Mouse (Mus musculus) heart, postnatal 0 days (tissue): ENCODE data around the gene Epha3. TPM values are rescaled to one million over a fixed set of nuclear protein-coding genes. Genes with fewer than 3 reads are reported as not detected.

ENCODE experiments used
- ATAC-seq: fragments of 200-750 bp; cut with Nextera tagmentation; 2 replicates; pipeline ENCODE4 v1.8.0; 2017; ENCODE audit warnings: low read depth, moderate number of reproducible peaks, moderate library complexity; ENCODE audit not compliant: insufficient read depth
- DNase-seq: peaks from one replicate; pipeline ENCODE4 v3.0.0-alpha.2; 2016; ENCODE audit warnings: low spot score
- H3K27ac ChIP-seq: fragments of 300-500 bp; sonication (generic); 2 replicates; pipeline ENCODE4 v1.5.1; 2014; ENCODE audit warnings: low read depth, mild to moderate bottlenecking
- H3K27me3 ChIP-seq: fragments of 300-500 bp; sonication (generic); 2 replicates; pipeline ENCODE4 v1.6.1; 2014; ENCODE audit warnings: low read length, mixed read lengths; ENCODE audit not compliant: control insufficient read depth, insufficient read depth
- H3K36me3 ChIP-seq: fragments of 300-500 bp; sonication (generic); replicated peaks from 2 replicates; pipeline ENCODE4 v1.6.1; 2014; ENCODE audit warnings: low read length, mixed read lengths; ENCODE audit not compliant: control insufficient read depth, insufficient read depth
- H3K4me1 ChIP-seq: fragments of 300-500 bp; sonication (generic); 2 replicates; pipeline ENCODE4 v1.6.1; 2014; ENCODE audit warnings: antibody characterized with exemption; ENCODE audit not compliant: control insufficient read depth, insufficient read depth
- H3K4me2 ChIP-seq: fragments of 300-500 bp; sonication (generic); 2 replicates; pipeline ENCODE4 v1.6.1; 2014; ENCODE audit warnings: low read depth, mild to moderate bottlenecking, low read length, moderate library complexity
- H3K4me3 ChIP-seq: fragments of 300-500 bp; sonication (generic); 2 replicates; pipeline ENCODE4 v1.5.1; 2014; ENCODE audit warnings: low read depth, low read length
- H3K9ac ChIP-seq: fragments of 300-500 bp; sonication (generic); replicated peaks from 2 replicates; pipeline ENCODE4 v1.6.1; 2014; ENCODE audit warnings: low read depth, low read length, mixed read lengths
- H3K9me3 ChIP-seq: fragments of 300-500 bp; sonication (generic); replicated peaks from 2 replicates; pipeline ENCODE4 v1.6.1; 2016; ENCODE audit warnings: low read length; ENCODE audit not compliant: control insufficient read depth
- CTCF ChIP-seq: IDR thresholded peaks from 2 replicates; pipeline ENCODE4 v1.5.1; 2016; ENCODE audit warnings: antibody characterized with exemption, control low read depth, low read depth
- EP300 ChIP-seq: IDR thresholded peaks from 2 replicates; pipeline ENCODE4 v1.6.1; 2016; ENCODE audit warnings: antibody characterized with exemption, low read depth
- WGBS: fragments of 180-500 bp; shearing (Covaris S2); extraction: QIAGEN DNeasy Blood & Tissue Kit; methylation state at CpG from one replicate; pipeline ENCODE4 v1.1.7; 2014; 5-methylcytosine and 5-hydroxymethylcytosine counted together
- polyA plus RNA-seq: library from polyadenylated mRNA; unstranded; fragments of >200 nt; fragmentation: Nextera tagmentation; extraction: Ambion mirVana; gene quantifications from 2 replicates; pipeline ENCODE4 v1.2.1, GENCODE M21; 2015
- total RNA-seq: library from RNA; depleted of rRNA; stranded (reverse); fragments of >200 nt; gene quantifications from 2 replicates; pipeline ENCODE4 v1.2.3, GENCODE M21; 2014; ENCODE audit warnings: low replicate concordance

Epha3 gene
- total and polyA plus RNA-seq, 2 experiments from 2014 or later, result 1.8 to 3.4 TPM

DNA sequence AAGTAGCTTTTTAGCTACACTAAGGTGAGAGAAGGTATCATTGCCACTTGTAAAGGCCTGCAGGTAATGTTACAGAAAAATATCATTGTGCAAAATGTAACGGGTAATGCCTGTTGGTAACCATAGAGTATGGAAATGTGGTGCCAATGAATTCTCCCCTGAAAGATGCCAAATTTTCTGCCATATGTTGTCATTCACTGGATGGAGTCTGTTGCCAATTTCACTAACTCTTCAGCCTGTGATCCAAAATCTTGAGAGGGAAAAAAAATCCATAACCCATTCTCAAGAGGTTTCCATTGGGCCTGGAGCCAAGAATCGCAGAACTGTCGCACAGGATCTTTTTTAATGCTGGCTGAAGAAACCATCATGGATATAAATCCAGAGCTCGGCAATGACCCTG, 269.3 kb downstream of the Epha3 start:
- WGBS, result 79% methylated on average over 4 of the region's 4 CpGs
- Histone ChIP-seq H3K4me3 (no peak overlapping the region), H3K4me2 (no peak overlapping the region), H3K36me3 (no peaks in the 10 kb centered on the region), H3K9ac (no peak overlapping the region), H3K27me3 (no peaks in the 10 kb centered on the region), H3K4me1 (no peaks in the 10 kb centered on the region), H3K9me3 (no peaks in the 10 kb centered on the region), H3K27ac (no peak overlapping the region)
- TF ChIP-seq CTCF (no peak), EP300 (no peak)
- DNase-seq (no peak), ATAC-seq (no peak)

DNA sequence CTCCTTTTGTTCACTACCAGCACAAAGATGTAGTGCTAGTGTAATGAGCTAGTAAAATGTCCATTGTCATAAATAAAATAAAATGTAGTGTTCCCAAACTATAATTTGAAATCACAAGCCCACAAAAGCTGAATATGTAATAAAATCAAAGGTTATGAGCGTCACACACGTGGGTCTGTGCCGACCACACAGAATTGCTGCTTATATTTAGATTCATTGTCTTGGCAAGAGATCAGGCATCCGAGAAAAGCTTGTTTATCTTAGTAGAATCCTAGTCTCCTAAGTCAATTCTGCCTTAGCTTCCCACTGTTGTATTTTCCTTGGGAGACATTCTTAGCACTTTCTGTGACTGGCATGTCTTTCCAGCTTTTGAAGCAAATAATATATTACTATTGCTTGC, 294.2 kb downstream of the Epha3 start:
- TF ChIP-seq CTCF (no peak), EP300 (no peak)
- DNase-seq, result no peak
- Histone ChIP-seq H3K4me1 (no peaks in the 10 kb centered on the region), H3K4me2 (no peak overlapping the region), H3K27ac (no peak overlapping the region), H3K9me3 (no peaks in the 10 kb centered on the region), H3K27me3 (no peaks in the 10 kb centered on the region), H3K36me3 (no peaks in the 10 kb centered on the region), H3K9ac (no peak overlapping the region), H3K4me3 (no peak overlapping the region)
- WGBS, result 58% methylated on average over 4 of the region's 4 CpGs
- no peak for ATAC-seq

DNA sequence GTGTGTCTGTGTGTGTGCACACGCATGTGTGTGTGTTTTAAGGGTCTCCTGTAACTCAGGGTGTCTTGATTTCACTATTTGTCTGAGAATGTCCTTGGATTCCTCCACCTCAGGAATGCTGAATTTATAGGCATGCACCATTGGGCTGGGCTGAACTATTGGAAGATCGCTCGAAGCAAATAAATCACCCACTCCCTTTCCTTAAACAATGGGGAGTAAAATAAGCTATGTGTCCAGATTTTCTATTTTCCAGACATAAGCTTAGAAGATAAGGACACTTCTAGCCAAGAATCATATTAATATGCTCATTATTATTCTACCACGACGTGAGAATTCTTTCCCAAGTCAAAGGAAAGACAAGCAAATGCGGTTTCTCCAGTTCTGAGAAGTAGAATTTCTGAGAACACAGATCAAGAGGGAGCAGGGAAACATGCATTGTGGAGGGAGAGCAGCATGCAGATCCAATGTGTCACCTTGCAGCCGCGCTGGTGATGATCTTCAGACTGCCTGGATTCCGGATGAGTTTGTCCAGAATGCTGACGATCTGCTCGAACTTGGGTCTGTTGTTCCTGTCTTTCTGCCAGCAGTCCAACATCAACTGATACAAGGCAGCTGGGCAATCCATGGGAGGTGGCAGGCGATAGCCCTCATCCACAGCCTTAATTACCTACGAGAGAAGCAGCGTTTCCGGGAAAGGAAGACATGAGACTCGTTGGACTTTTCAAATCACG, 297.7 kb downstream of the Epha3 start:
- no peak overlapping the region for H3K4me3 ChIP-seq
- H3K9ac ChIP-seq, result no peak overlapping the region
- no peak overlapping the region for H3K27ac ChIP-seq
- no peaks in the 10 kb centered on the region for H3K36me3 ChIP-seq
- no peaks in the 10 kb centered on the region for H3K4me1 ChIP-seq
- no peak for DNase-seq
- 67% methylated on average over 17 of the region's 17 CpGs for WGBS
- no peaks in the 10 kb centered on the region for H3K9me3 ChIP-seq
- no peaks in the 10 kb centered on the region for H3K27me3 ChIP-seq
- ATAC-seq, result no peak
- no peak overlapping the region for H3K4me2 ChIP-seq
- TF ChIP-seq CTCF (no peak), EP300 (no peak)

DNA sequence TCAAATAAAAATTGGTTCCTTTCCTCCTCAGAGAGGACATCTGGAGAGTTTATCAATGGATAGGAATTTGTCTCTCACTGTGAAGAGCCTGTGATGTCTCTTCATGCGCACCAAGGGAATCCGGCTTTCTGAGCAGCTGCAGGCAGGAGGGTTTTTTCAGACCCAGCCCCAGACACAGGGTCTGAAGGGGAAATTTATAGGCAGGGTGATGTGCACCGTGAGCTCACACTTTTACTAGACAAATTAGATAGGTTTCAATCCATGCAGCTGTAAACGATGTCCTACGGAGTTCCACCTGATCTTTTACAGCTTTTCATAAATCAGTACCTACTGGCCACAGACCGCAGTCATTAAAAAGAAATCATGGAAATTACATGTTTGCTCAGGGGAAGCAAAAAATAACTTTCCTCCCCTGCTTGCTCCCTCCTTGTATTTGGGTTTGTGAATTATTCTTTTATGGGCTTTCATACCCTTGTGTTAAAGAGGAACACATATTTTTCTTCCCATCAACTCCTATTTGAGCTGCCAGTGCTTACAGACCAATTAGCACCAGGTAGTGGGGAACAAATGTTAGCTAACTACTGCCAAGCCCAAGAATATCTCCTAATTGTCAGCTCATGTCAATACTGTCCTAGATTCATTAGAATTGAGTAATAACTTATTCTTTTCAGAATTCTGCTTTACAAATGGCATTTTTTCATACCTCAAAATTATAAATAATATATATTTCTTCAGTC, 307.4 kb downstream of the Epha3 start:
- no peaks in the 10 kb centered on the region for H3K9me3 ChIP-seq
- no peak overlapping the region for H3K4me3 ChIP-seq
- 73% methylated on average over 6 of the region's 6 CpGs for WGBS
- H3K9ac ChIP-seq, result no peak overlapping the region
- H3K4me2 ChIP-seq, result no peak overlapping the region
- ATAC-seq, result no peak
- H3K36me3 ChIP-seq, result no peaks in the 10 kb centered on the region
- no peaks in the 10 kb centered on the region for H3K4me1 ChIP-seq
- no peak for DNase-seq
- H3K27ac ChIP-seq, result no peak overlapping the region
- no peaks in the 10 kb centered on the region for H3K27me3 ChIP-seq
- TF ChIP-seq CTCF, result no peak

DNA sequence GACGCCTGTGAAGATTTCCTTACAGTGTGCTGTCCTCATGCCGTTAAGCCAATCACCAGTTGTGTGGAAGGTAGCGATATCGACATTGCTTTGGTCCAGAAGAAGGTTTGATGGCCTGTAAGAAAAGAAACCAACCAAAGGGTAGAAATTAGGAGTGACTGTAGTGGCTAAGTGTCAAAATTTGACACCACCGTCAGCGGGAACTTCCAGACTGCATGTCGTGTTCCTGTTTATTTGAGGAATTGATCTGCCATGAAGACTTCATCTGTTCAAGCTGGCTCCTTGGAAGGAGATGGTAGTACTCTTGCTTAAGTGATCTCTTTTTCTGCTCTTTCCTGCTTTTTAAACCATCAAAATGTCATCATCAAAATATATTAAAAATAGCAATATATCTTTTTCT, 311.4 kb downstream of the Epha3 start:
- ATAC-seq (no peak), DNase-seq (no peak)
- H3K4me3 ChIP-seq, result no peak overlapping the region
- 81% methylated on average over 7 of the region's 7 CpGs for WGBS
- H3K9me3 ChIP-seq, result no peaks in the 10 kb centered on the region
- no peaks in the 10 kb centered on the region for H3K36me3 ChIP-seq
- no peak overlapping the region for H3K9ac ChIP-seq
- no peak overlapping the region for H3K4me2 ChIP-seq
- no peaks in the 10 kb centered on the region for H3K4me1 ChIP-seq
- no peak overlapping the region for H3K27ac ChIP-seq
- TF ChIP-seq EP300 (no peak), CTCF (no peak)
- no peaks in the 10 kb centered on the region for H3K27me3 ChIP-seq
